Mouse (Mus musculus) left cerebral cortex, adult 18-20 months (tissue): ENCODE measurements around the gene Musk. TPM values are rescaled to one million over a fixed set of nuclear protein-coding genes. Genes with fewer than 3 reads are reported as not detected.
"Not testable (repeated sequence)": the region's sequence is repeated elsewhere in the genome, so short reads cannot be mapped to it uniquely, and the experiment has no call there.

Experiments
- DNase-seq, 2 experiments: peaks; one replicate each; pipeline ENCODE4 v3.0.0; 2021 to 2022; ENCODE audit warnings: low spot score in 2 of 2, mixed read lengths in 1 of 2
- long read RNA-seq, 2 experiments: library from polyadenylated mRNA; stranded (forward); transcript quantifications; one replicate each; pipeline ENCODE4 v2.0.0; 2021
- total RNA-seq, 2 experiments: library from RNA; stranded (reverse); gene quantifications; 2 replicates each; pipeline ENCODE4 v1.2.3; 2021

Gene Musk
- 1 to 10 TPM; 2.0 to 2.4 TPM for total RNA-seq
- long read RNA-seq, experiment 1, result 0 reads
- long read RNA-seq, experiment 2, partial matches to known transcripts, result 1 of 1 reads
- long read RNA-seq, experiment 2, other reads (novel, unspliced or antisense), result 0 of 1 reads

GRCm38 (mm10) chr4:58285687-58286086, at the start of gene Musk:
Gene Musk (plus strand): TSS chr4:58285960.
- no peak for DNase-seq

GRCm38 (mm10) chr4:58240416-58240815, 45.3 kb upstream of the Musk start:
- DNase-seq, result no peak

GRCm38 (mm10) chr4:58245544-58245943, 40.2 kb upstream of the Musk start:
- DNase-seq, result no peak

GRCm38 (mm10) chr4:58252381-58252780, 33.4 kb upstream of the Musk start:
- no peak for DNase-seq

GRCm38 (mm10) chr4:58253410-58253809, 32.4 kb upstream of the Musk start:
- peak; percentile 27 to 57 for DNase-seq

- DNase-seq, result not testable (repeated sequence)
These were observed 25.0 kb upstream of the Musk start for GRCm38 (mm10) chr4:58260767-58261166.

GRCm38 (mm10) chr4:58266294-58266693, 19.5 kb upstream of the Musk start:
- peak; percentile 30 to 52 for DNase-seq

GRCm38 (mm10) chr4:58268897-58269542, 16.7 kb upstream of the Musk start:
- DNase-seq, result no peak

- no peak for DNase-seq
These were observed 15.8 kb upstream of the Musk start for GRCm38 (mm10) chr4:58269961-58270360.

- DNase-seq, result no peak
These were observed 14.8 kb upstream of the Musk start for GRCm38 (mm10) chr4:58270956-58271355.

- no peak for DNase-seq
These were observed 14.1 kb upstream of the Musk start for GRCm38 (mm10) chr4:58271504-58272162.

GRCm38 (mm10) chr4:58275261-58275895, 10.4 kb upstream of the Musk start:
- DNase-seq, result no peak

GRCm38 (mm10) chr4:58278368-58278767, 7.4 kb upstream of the Musk start:
- DNase-seq, result no peak

GRCm38 (mm10) chr4:58280121-58280520, 5.6 kb upstream of the Musk start:
- DNase-seq, result no peak

GRCm38 (mm10) chr4:58286368-58287090, 769 bp downstream of the Musk start:
- DNase-seq, result no peak

- DNase-seq, result no peak
These were observed 3.0 kb downstream of the Musk start for GRCm38 (mm10) chr4:58288753-58289152.

GRCm38 (mm10) chr4:58291828-58292227, 6.1 kb downstream of the Musk start:
- no peak for DNase-seq

GRCm38 (mm10) chr4:58293099-58293498, 7.3 kb downstream of the Musk start:
- no peak for DNase-seq

- no peak for DNase-seq
These were observed 18.1 kb downstream of the Musk start for GRCm38 (mm10) chr4:58303862-58304261.

- DNase-seq, result no peak
These were observed 18.8 kb downstream of the Musk start for GRCm38 (mm10) chr4:58304564-58304963.

GRCm38 (mm10) chr4:58307421-58307820, 21.7 kb downstream of the Musk start:
- DNase-seq, result no peak

- no peak for DNase-seq
These were observed 27.6 kb downstream of the Musk start for GRCm38 (mm10) chr4:58313344-58313743.
